Mouse (Mus musculus) lung, adult 2 months (tissue): ENCODE measurements at regions not wholly inside any gene's neighbourhood (a gene's known extent, or its start where the extent isn't known, plus 50 kb on each side); places are given as distances from the start of the nearest gene placed in this dataset.

Experiments
- DNase-seq: peaks from one replicate; pipeline ENCODE4 v3.0.0; 2022
- H3K4me1 ChIP-seq: fragments of 200-500 bp; 2 replicates; pipeline ENCODE4 v1.6.1; 2011; ENCODE audit warnings: low read length; ENCODE audit not compliant: control insufficient read depth, insufficient read depth
- H3K4me3 ChIP-seq: fragments of 200-500 bp; replicated peaks from 2 replicates; pipeline ENCODE3; 2011; ENCODE audit warnings: low read depth, mild to moderate bottlenecking, control low read depth, low read length; ENCODE audit errors: extremely low read depth
- CTCF ChIP-seq: fragments of 200-500 bp; IDR thresholded peaks from 2 replicates; pipeline ENCODE4 v1.5.1; 2011; ENCODE audit warnings: mild to moderate bottlenecking, low read length, control low read depth; ENCODE audit not compliant: insufficient read depth
- POLR2A ChIP-seq: fragments of 200-500 bp; IDR thresholded peaks from 2 replicates; pipeline ENCODE4 v1.6.1; 2011; ENCODE audit warnings: low read depth, mild to moderate bottlenecking, control low read depth, low read length, borderline replicate concordance; ENCODE audit errors: extremely low read depth
- whole genome bisulfite sequencing: fragments of 180-500 bp; shearing (Covaris S2); methylation state at CpG from one replicate; pipeline ENCODE4 v1.1.7; 2018; 5-methylcytosine and 5-hydroxymethylcytosine counted together

DNA sequence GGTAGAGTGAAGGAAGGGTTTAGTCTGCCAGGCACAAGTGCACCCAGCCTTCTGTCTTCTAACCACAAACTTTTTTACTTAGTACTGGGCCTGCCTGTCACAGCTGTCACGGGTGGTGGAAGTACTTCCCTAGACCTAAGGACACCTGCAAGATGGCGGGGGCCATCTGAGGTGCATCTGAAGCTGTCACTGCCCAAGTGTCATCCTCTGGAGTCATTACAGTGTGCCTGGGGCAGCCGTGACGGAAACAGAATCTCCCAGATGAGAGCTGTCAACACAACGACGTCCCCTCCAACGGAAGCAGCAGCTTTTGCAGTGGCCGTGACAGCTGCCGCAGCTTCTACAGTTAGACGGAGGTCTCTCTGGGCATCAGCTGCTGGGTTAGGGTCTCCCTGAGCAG is 53.1 kb upstream of the Jdp2 start:
- 49% methylated on average over 10 of the region's 10 CpGs for WGBS
- Histone ChIP-seq H3K4me1 (peaks cover 8% of the 10 kb centered on the region), H3K4me3 (no peak overlapping the region)
- TF ChIP-seq POLR2A: no peak
- TF ChIP-seq CTCF: no peak
- DNase-seq: no peak

DNA sequence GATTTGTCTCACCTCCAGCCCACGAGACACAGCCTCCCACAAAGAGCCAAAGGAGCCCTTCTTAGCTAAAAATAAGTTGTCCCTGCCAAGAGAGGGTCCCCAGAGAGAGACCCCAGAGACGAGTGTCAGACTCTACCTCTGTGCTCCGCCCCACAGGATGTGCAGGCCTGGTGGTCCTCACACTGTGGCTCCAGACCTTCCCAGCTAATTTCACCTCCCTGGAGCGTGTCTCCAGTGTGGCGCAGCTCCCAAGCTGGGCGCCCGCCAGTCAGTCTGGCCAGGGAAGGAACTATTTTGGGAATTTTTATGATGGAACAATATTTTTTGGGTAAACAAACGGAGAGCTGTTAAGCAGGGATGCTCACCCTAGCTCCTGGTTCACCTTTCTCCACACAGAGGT is 50.8 kb upstream of the Jdp2 start:
- WGBS: 55% methylated on average over 8 of the region's 8 CpGs
- TF ChIP-seq CTCF: no peak
- Histone ChIP-seq H3K4me3 (no peak overlapping the region), H3K4me1 (peaks cover 2% of the 10 kb centered on the region; the same call in 1 of the 2 replicates)
- DNase-seq: no peak
